Mouse (Mus musculus) embryonic facial prominence, embryonic 14.5 days (tissue): ENCODE results near the gene Olfr412. TPM values are rescaled to one million over a fixed set of nuclear protein-coding genes. Genes with fewer than 3 reads are reported as not detected.

Source experiments
- polyA plus RNA-seq: library from polyadenylated mRNA; unstranded; fragments of >200 nt; fragmentation: Nextera tagmentation; extraction: Ambion mirVana; gene quantifications from 2 replicates; pipeline ENCODE4 v1.2.1, GENCODE M21; 2014

Olfr412 gene
- polyA plus RNA-seq, 1 experiment from 2014 or later = not detected

Other genes with a start within 250 kb of the Olfr412 start
- not detected in 2 replicates for gene Olfr401, start 248.4 kb upstream of the Olfr412 start, polyA plus RNA-seq
- not detected in 2 replicates for gene Olfr402, start 208.5 kb upstream of the Olfr412 start, polyA plus RNA-seq
- gene Olfr403, start 175.8 kb upstream of the Olfr412 start, polyA plus RNA-seq = not detected in 2 replicates
- 0.10 TPM in 1 of 2 replicates, not detected in the other for gene Olfr43, start 150.7 kb upstream of the Olfr412 start, polyA plus RNA-seq
- not detected in 2 replicates for gene Olfr406, start 102.3 kb upstream of the Olfr412 start, polyA plus RNA-seq
- gene Olfr59, start 78.3 kb upstream of the Olfr412 start, polyA plus RNA-seq = not detected in 2 replicates
- 0.03 and 0.05 TPM in 2 replicates for gene Olfr410, start 24.0 kb upstream of the Olfr412 start, polyA plus RNA-seq
- 0.20 TPM in 1 of 2 replicates, not detected in the other for gene Olfr411, start 9.4 kb upstream of the Olfr412 start, polyA plus RNA-seq
- gene Rap1gap2, start 248.8 kb downstream of the Olfr412 start, polyA plus RNA-seq = 3.4 and 3.6 TPM in 2 replicates